Mouse (Mus musculus): Measurements from ENCODE around the gene Tmtc4. TPM values are rescaled to one million over a fixed set of nuclear protein-coding genes. Genes with fewer than 3 reads are reported as not detected.
A peak's percentile ranks its signal among the peaks of the same experiment; 100 is the strongest.

Tmtc4 gene
- polyA plus RNA-seq, 1 experiment from 2014 or later = 23.6 TPM

DNA sequence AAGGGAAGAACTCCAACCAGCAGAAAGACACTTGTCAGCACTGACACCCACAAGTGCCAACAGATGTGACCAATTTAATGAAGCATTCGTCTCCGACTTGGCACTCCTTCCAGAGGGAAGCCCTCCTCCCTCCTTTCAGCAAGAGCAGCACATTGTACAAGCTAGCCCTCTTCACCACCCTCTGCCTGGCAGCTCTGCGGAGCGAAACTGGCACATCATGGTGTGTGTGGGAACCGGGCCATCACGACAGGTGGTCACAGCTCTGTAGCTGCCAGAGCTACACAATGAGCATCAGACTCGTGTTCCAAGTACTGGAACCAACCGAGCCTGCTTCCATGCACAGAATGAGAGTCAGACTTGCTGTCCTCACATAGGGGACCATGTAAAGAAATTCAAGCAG, 25.9 kb downstream of the Tmtc4 start:
- Histone ChIP-seq H3K4me2 (replicated peaks) (no peak overlapping the region), H3K36me3 (peaks cover 7% of the 10 kb centered on the region; the same call in 1 of the 2 replicates), H3K9me3 (no peaks in the 10 kb centered on the region), H3K27ac (no peak overlapping the region), H3K4me1 (replicated peaks) (no peaks in the 10 kb centered on the region), H3K4me3 (replicated peaks) (no peak overlapping the region), H3K9ac (no peak overlapping the region), H3K27me3 (replicated peaks) (no peaks in the 10 kb centered on the region)
- 91% methylated on average over 8 of the region's 8 CpGs for WGBS
- no peak for ATAC-seq

DNA sequence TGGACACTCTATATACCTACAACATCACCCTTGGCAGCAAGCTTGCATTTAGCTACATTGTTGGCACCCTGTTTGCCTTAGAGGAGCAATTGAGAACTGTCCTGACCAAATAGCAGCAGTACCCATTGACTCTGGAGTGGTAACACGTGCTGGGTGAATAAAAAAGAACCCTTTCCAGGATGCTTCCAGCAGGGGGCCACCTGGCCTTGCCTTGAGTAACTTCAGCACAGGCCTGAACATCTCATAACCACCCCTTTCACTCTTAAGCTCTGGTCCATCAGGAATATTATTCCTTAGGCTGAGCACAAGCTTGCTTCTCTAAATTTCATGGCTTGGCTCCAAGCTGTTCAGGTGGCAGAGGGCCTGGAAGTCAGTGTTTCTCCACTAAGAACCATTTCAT, 30.5 kb downstream of the Tmtc4 start:
- H3K36me3 ChIP-seq = no peaks in the 10 kb centered on the region; the same call in 1 of the 2 replicates
- H3K4me3 ChIP-seq (replicated peaks) = no peak overlapping the region
- H3K27me3 ChIP-seq (replicated peaks) = no peaks in the 10 kb centered on the region
- WGBS = 33% methylated on average over 1 of the region's 1 CpGs
- no peak overlapping the region for H3K27ac ChIP-seq
- ATAC-seq = peak; percentile 70
- no peaks in the 10 kb centered on the region for H3K4me1 ChIP-seq (replicated peaks)
- H3K9ac ChIP-seq = no peak overlapping the region
- no peak overlapping the region for H3K4me2 ChIP-seq (replicated peaks)
- no peaks in the 10 kb centered on the region for H3K9me3 ChIP-seq

DNA sequence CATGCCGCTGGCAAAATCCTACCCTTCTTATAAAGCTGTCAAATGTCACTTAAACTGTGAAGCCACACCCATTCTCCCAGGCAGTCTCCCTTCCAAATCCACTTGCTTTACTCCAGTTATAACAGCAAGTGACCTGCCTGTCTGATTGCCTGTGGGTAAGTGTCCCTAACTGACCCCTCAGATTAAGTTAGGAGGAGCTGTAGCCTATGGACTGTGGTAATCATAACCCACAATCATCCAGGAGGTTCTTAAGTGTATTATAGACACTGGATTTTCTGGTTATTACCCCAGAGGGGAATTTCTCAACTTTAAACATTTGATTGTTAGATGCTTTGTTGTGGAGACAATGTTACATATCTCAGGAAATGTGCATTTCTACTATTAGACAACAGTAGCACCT, 31.3 kb downstream of the Tmtc4 start:
- H3K9ac ChIP-seq = no peak overlapping the region
- H3K4me1 ChIP-seq (replicated peaks) = no peaks in the 10 kb centered on the region
- no peaks in the 10 kb centered on the region for H3K27me3 ChIP-seq (replicated peaks)
- no peak for ATAC-seq
- H3K9me3 ChIP-seq = no peaks in the 10 kb centered on the region
- H3K36me3 ChIP-seq = no peaks in the 10 kb centered on the region; the same call in 1 of the 2 replicates
- H3K4me3 ChIP-seq (replicated peaks) = no peak overlapping the region
- H3K4me2 ChIP-seq (replicated peaks) = no peak overlapping the region
- no peak overlapping the region for H3K27ac ChIP-seq
- WGBS = 81% methylated on average over 1 of the region's 1 CpGs

GRCm38 (mm10) chr14:122951676-122952445, 32.0 kb downstream of the Tmtc4 start:
- Histone ChIP-seq H3K27me3 (replicated peaks) (no peaks in the 10 kb centered on the region), H3K4me1 (replicated peaks) (no peaks in the 10 kb centered on the region), H3K27ac (no peak overlapping the region), H3K36me3 (no peaks in the 10 kb centered on the region; the same call in 1 of the 2 replicates), H3K4me3 (replicated peaks) (no peak overlapping the region), H3K9ac (no peak overlapping the region), H3K9me3 (no peaks in the 10 kb centered on the region), H3K4me2 (replicated peaks) (no peak overlapping the region)
- ATAC-seq = no peak
- 82% methylated on average over 6 of the region's 6 CpGs for WGBS

GRCm38 (mm10) chr14:122950915-122951314, 32.9 kb downstream of the Tmtc4 start:
- Histone ChIP-seq H3K4me3 (replicated peaks) (no peak overlapping the region), H3K36me3 (no peaks in the 10 kb centered on the region; the same call in 1 of the 2 replicates)

GRCm38 (mm10) chr14:122943475-122943853, 40.4 kb downstream of the Tmtc4 start:
- Histone ChIP-seq H3K4me1 (replicated peaks) (no peaks in the 10 kb centered on the region), H3K36me3 (peaks cover 6% of the 10 kb centered on the region; the same call in 1 of the 2 replicates), H3K27ac (no peak overlapping the region), H3K4me2 (replicated peaks) (no peak overlapping the region), H3K9me3 (no peaks in the 10 kb centered on the region), H3K9ac (no peak overlapping the region), H3K27me3 (replicated peaks) (no peaks in the 10 kb centered on the region), H3K4me3 (replicated peaks) (no peak overlapping the region)
- 89% methylated on average over 3 of the region's 3 CpGs for WGBS
- peak; percentile 50 for ATAC-seq

More at GRCm38 (mm10) chr14:122950915-122951314, 32.9 kb downstream of the Tmtc4 start:
- no peak for ATAC-seq
- no peaks in the 10 kb centered on the region for H3K27me3 ChIP-seq (replicated peaks)
- H3K4me2 ChIP-seq (replicated peaks) = no peak overlapping the region
- H3K9ac ChIP-seq = no peak overlapping the region
- H3K9me3 ChIP-seq = no peaks in the 10 kb centered on the region
- WGBS = 93% methylated on average over 1 of the region's 1 CpGs
- no peaks in the 10 kb centered on the region for H3K4me1 ChIP-seq (replicated peaks)
- H3K27ac ChIP-seq = no peak overlapping the region

GRCm38 (mm10) chr14:122942757-122943474, 40.9 kb downstream of the Tmtc4 start:
- H3K36me3 ChIP-seq = peaks cover 6% of the 10 kb centered on the region; the same call in 1 of the 2 replicates
- no peaks in the 10 kb centered on the region for H3K9me3 ChIP-seq
- peak; percentile 89 for ATAC-seq
- no peaks in the 10 kb centered on the region for H3K27me3 ChIP-seq (replicated peaks)
- H3K9ac ChIP-seq = no peak overlapping the region
- H3K4me2 ChIP-seq (replicated peaks) = no peak overlapping the region
- no peaks in the 10 kb centered on the region for H3K4me1 ChIP-seq (replicated peaks)
- no peak overlapping the region for H3K4me3 ChIP-seq (replicated peaks)
- no peak overlapping the region for H3K27ac ChIP-seq
- WGBS = 49% methylated on average over 4 of the region's 4 CpGs

DNA sequence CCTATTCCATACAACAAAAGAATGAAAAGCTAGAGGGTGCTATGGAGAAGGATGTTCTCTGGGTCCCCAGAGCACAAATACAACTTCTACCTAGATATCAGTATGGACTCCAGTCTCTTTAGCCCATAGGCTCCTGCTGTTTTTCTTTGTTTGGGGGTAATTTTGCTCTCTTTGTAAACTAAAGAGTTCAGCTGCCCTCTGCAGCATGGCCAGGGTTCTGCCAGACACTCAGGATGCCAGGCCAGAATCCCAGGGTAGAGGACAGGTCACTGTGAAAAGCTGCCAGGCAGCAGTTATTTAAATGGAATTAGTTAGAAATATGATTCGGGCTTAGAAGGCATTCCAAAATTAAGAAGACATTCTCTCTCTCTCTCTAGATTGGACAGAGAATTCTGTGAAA, 47.4 kb downstream of the Tmtc4 start:
- no peak overlapping the region for H3K4me2 ChIP-seq (replicated peaks)
- no peaks in the 10 kb centered on the region for H3K9me3 ChIP-seq
- H3K27me3 ChIP-seq (replicated peaks) = no peaks in the 10 kb centered on the region
- H3K4me1 ChIP-seq (replicated peaks) = no peaks in the 10 kb centered on the region
- ATAC-seq = no peak
- no peak overlapping the region for H3K27ac ChIP-seq
- no peak overlapping the region for H3K4me3 ChIP-seq (replicated peaks)
- WGBS = 93% methylated on average over 1 of the region's 1 CpGs
- peaks cover 4% of the 10 kb centered on the region; the same call in 1 of the 2 replicates for H3K36me3 ChIP-seq
- H3K9ac ChIP-seq = no peak overlapping the region

DNA sequence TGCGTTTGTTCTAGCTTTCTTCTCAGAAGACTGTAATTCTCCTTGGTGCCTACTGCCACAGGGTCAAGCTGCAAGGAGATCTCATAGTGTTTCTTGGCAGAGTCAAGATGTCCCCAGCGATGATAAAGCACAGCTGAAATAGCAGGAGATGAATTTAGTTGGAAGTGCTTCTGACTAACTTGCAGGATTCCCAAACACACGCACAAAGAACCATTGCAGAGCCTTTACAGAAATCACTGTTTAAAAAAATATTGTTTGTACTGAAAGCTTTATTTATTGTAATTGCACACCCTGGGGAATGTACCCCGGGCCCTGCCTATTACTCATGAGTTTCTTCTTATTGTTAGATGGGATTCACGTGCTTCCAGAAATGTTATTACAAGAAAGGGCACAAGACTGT, 63.8 kb downstream of the Tmtc4 start:
- Histone ChIP-seq H3K4me3 (replicated peaks) (no peak overlapping the region), H3K4me1 (replicated peaks) (no peaks in the 10 kb centered on the region), H3K27ac (no peak overlapping the region), H3K4me2 (replicated peaks) (no peak overlapping the region), H3K36me3 (no peaks in the 10 kb centered on the region), H3K27me3 (replicated peaks) (no peaks in the 10 kb centered on the region), H3K9ac (no peak overlapping the region), H3K9me3 (no peaks in the 10 kb centered on the region)
- no peak for ATAC-seq
- 56% methylated on average over 5 of the region's 5 CpGs for WGBS

DNA sequence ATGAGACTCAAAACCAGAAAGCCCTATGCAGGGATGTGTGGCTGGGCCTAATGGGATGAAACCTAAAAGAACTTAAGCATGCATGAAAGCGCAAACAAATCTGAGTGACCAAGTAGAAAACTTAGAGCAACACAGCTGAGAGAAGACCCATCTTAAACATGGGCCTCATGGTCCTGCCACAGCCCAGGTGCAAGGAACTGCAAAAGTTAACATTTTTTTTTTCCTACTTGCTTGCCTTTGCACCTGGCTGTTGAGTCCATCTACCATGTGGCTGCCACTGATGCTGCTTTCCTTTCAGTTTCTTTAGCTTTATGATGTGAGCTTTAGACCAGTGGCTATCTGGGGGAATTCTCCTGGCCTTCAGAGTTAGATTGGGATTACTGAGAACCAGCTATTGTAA, 66.2 kb downstream of the Tmtc4 start:
- no peaks in the 10 kb centered on the region for H3K27me3 ChIP-seq (replicated peaks)
- no peaks in the 10 kb centered on the region for H3K9me3 ChIP-seq
- no peak overlapping the region for H3K4me3 ChIP-seq (replicated peaks)
- no peaks in the 10 kb centered on the region for H3K36me3 ChIP-seq
- no peaks in the 10 kb centered on the region for H3K4me1 ChIP-seq (replicated peaks)
- WGBS = 97% methylated on average over 1 of the region's 1 CpGs
- H3K27ac ChIP-seq = no peak overlapping the region
- H3K9ac ChIP-seq = no peak overlapping the region
- ATAC-seq = no peak
- no peak overlapping the region for H3K4me2 ChIP-seq (replicated peaks)

DNA sequence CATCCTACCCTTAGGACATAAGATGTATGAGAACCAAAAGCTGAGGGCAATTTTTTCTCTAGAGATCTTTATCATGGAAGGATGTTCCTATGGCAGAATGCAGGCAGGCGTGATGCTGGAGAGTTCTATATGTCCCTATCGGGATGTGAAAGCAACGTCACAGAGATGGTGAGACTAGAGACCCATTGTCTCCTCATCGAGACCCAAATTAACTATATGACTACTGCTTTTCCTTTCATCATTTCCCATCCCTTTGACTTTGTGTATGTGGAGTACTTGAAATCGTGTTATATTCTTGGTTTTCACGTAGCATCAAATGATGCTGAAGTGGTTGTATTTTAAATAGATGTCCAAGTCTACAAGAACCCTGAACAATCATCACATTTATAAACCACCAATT, 70.2 kb downstream of the Tmtc4 start, which contains the start of gene Ggact:
Gene Ggact (minus strand): TSS at position 101 of the 400 bp plus-strand sequence.
- Histone ChIP-seq H3K9ac (peak within 1 kb of the TSS; percentile 64), H3K4me2 (replicated peaks) (peak within 1 kb of the TSS; percentile 93), H3K27ac (peak within 1 kb of the TSS; percentile 79), H3K4me3 (replicated peaks) (peak within 1 kb of the TSS; percentile 67), H3K36me3 (no peaks in the 10 kb centered on the region), H3K27me3 (replicated peaks) (no peaks in the 10 kb centered on the region), H3K9me3 (no peaks in the 10 kb centered on the region), H3K4me1 (replicated peaks) (no peaks in the 10 kb centered on the region)
- 83% methylated on average over 6 of the region's 6 CpGs for WGBS
- ATAC-seq = no peak

- H3K9me3 ChIP-seq = no peaks in the 10 kb centered on the region
- WGBS = under 1% methylated on average over 51 of the region's 58 CpGs
- peak overlapping the region; percentile 79 for H3K27ac ChIP-seq
Measured at GRCm38 (mm10) chr14:122912812-122913498, 70.9 kb downstream of the Tmtc4 start.

More at GRCm38 (mm10) chr14:122912812-122913498, 70.9 kb downstream of the Tmtc4 start:
- H3K4me1 ChIP-seq (replicated peaks) = no peaks in the 10 kb centered on the region
- H3K4me3 ChIP-seq (replicated peaks) = peak overlapping the region; percentile 67
- ATAC-seq = peak; percentile 87
- no peaks in the 10 kb centered on the region for H3K27me3 ChIP-seq (replicated peaks)
- no peaks in the 10 kb centered on the region for H3K36me3 ChIP-seq
- H3K9ac ChIP-seq = peak overlapping the region; percentile 64
- peak overlapping the region; percentile 93 for H3K4me2 ChIP-seq (replicated peaks)

Data from intestine, embryonic 15.5 days (tissue).